17 mouse cellular contexts compared by ENCODE assay signal in the genomic region with DNA sequence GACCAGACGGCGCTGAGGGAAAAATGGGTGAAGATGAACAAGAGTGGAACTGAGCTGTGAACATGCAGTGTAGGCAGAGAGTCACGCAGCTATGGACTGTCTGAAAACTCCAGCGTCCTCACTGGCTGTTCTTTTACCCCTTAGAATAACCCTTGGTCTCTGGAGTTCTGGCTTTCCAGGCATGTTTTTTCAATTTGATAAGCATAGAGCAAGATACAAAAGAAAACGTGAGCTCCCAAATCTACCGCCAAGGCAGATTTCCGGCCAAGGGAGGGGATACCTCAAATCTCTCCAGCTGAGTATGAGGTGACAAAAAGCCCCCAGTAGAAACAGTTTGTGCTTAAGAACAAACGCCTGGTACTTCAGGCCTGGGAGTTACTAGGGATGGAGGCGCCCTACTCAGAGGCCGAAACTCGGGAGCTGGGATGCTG. TPM values are rescaled to one million over a fixed set of nuclear protein-coding genes. Genes with fewer than 3 reads are reported as not detected.
DNase-seq lines count a peak whose midpoint lies in the region; ATAC-seq and TF ChIP-seq lines count a peak whose summit lies in the region.
"Had no signal": no experiment of that assay in that cellular context is flagged by ENCODE, and none has a peak within 500 bp of the region (broad histone marks: within the 10 kb centered on the region; RNA-seq: fewer than 3 reads in every experiment).

No protein-coding gene starts in this region.

- H3K27ac ChIP-seq in cerebellum, adult 2 months (ENCODE audit: insufficient read depth, low read length) = peak overlapping the region; percentile 93
- H3K27ac ChIP-seq in neural tube, embryonic 11.5 days (ENCODE audit: low read depth, low read length) = no peak overlapping the region
- H3K27ac ChIP-seq in neural tube, embryonic 15.5 days (replicated peaks) = no peak overlapping the region
- no peak overlapping the region for H3K27ac ChIP-seq in limb, embryonic 10.5 days
- no peak overlapping the region for H3K27ac ChIP-seq in left cerebral cortex, adult 2 months
- H3K27ac ChIP-seq: gastrocnemius, adult 2 months; liver, embryonic 15.5 days; macrophage had no signal

- H3K9ac ChIP-seq in neural tube, embryonic 11.5 days (ENCODE audit: low read length) = no peak overlapping the region
- no peak overlapping the region for H3K9ac ChIP-seq in neural tube, embryonic 15.5 days (replicated peaks)
- H3K9ac ChIP-seq: liver, embryonic 15.5 days had no signal

- H3K27me3 ChIP-seq in cerebellum, adult 2 months (ENCODE audit: control insufficient read depth, insufficient read depth, low read length) = peaks cover 2% of the 10 kb centered on the region; the same call in 1 of the 2 replicates
- peaks cover 97% of the 10 kb centered on the region for H3K27me3 ChIP-seq in neural tube, embryonic 11.5 days (ENCODE audit: control insufficient read depth, insufficient read depth, low read length)
- H3K27me3 ChIP-seq in neural tube, embryonic 15.5 days (replicated peaks) = peaks cover 80% of the 10 kb centered on the region
- peaks cover 100% of the 10 kb centered on the region for H3K27me3 ChIP-seq in limb, embryonic 10.5 days (ENCODE audit: low read depth, poor library complexity, severe bottlenecking)

- peak in 1 of 2 experiments; percentile 49 for DNase-seq in cerebellum, adult 2 months
- DNase-seq in cerebellum, adult 18-20 months = no peak
- peak; percentile 53 for DNase-seq in neural tube, embryonic 11.5 days (ENCODE audit: low spot score)
- DNase-seq in limb, embryonic 10.5 days (ENCODE audit: low spot score) = peak; percentile 53
- DNase-seq in left cerebral cortex, adult 2 months (ENCODE audit: extremely low spot score in 1 of 2, low spot score in 2 of 2) = no peak
- DNase-seq in layer of hippocampus, adult 9-10 months (ENCODE audit: low spot score) = no peak
- DNase-seq: adrenal gland, postnatal 14 days; gastrocnemius, adult 2 months; heart, postnatal 14 days; kidney, adult 18-20 months; spleen, adult 18-20 months had no signal

- ATAC-seq in neural tube, embryonic 11.5 days (ENCODE audit: insufficient read depth, low FRiP score, low TSS enrichment) = no peak
- no peak for ATAC-seq in neural tube, embryonic 15.5 days (ENCODE audit: low FRiP score)
- ATAC-seq in erythroid progenitor cell, adult 5-6 weeks (replicated peaks; ENCODE audit: low FRiP score, poor library complexity, severe bottlenecking) = no peak

- no peaks in the 10 kb centered on the region for H3K9me3 ChIP-seq in neural tube, embryonic 11.5 days (ENCODE audit: control insufficient read depth, low read length)
- no peaks in the 10 kb centered on the region for H3K9me3 ChIP-seq in neural tube, embryonic 15.5 days (replicated peaks)
- H3K9me3 ChIP-seq in limb, embryonic 10.5 days (replicated peaks) = no peaks in the 10 kb centered on the region
- H3K9me3 ChIP-seq: liver, embryonic 15.5 days had no signal

- no peaks in the 10 kb centered on the region for H3K4me1 ChIP-seq in cerebellum, adult 2 months (ENCODE audit: control insufficient read depth, insufficient read depth, low read length)
- H3K4me1 ChIP-seq in neural tube, embryonic 11.5 days (ENCODE audit: control insufficient read depth, insufficient read depth, low read length) = no peaks in the 10 kb centered on the region
- 0 out of 2 replicates have a peak, but pooled peaks cover 2% of the 10 kb centered on the region for H3K4me1 ChIP-seq in neural tube, embryonic 15.5 days
- peaks cover 29% of the 10 kb centered on the region for H3K4me1 ChIP-seq in limb, embryonic 10.5 days
- H3K4me1 ChIP-seq: liver, embryonic 15.5 days had no signal

- 44% methylated on average over 11 of the region's 11 CpGs for WGBS in cerebellum, adult 2 months
- under 1% methylated on average over 11 of the region's 11 CpGs for WGBS in neural tube, embryonic 11.5 days
- 2% methylated on average over 11 of the region's 11 CpGs for WGBS in neural tube, embryonic 15.5 days
- under 1% methylated on average over 11 of the region's 11 CpGs for WGBS in limb, embryonic 10.5 days

- H3K4me2 ChIP-seq in neural tube, embryonic 11.5 days (ENCODE audit: low read depth) = no peak overlapping the region
- H3K4me2 ChIP-seq in neural tube, embryonic 15.5 days = no peak overlapping the region
- H3K4me2 ChIP-seq: liver, embryonic 15.5 days had no signal

- TF ChIP-seq CTCF in cerebellum, adult 2 months (IDR thresholded peaks at IDR 0.05; ENCODE audit: borderline replicate concordance, insufficient read depth, low read depth, low read length) = no peak
- TF ChIP-seq CTCF in left cerebral cortex, adult 2 months (IDR thresholded peaks at IDR 0.05) = no peak

- TF ChIP-seq POLR2A in cerebellum, adult 2 months (IDR thresholded peaks at IDR 0.05; ENCODE audit: borderline replicate concordance, insufficient read depth, low read length) = no peak

- intact Hi-C loops in left cerebral cortex, adult 2 months (cut with DNase I) = loop anchor here (5.0 to 10.0 kb wide), 2 partner anchors 317 to 399 kb away; partner anchors contain the start of genes Ap5m1 and Exoc5

- H3K4me3 ChIP-seq in cerebellum, adult 2 months (replicated peaks; ENCODE audit: insufficient read depth, low read depth, low read length) = peak overlapping the region; percentile 16
- no peak overlapping the region for H3K4me3 ChIP-seq in neural tube, embryonic 11.5 days (ENCODE audit: low read depth, low read length)
- H3K4me3 ChIP-seq in neural tube, embryonic 15.5 days (replicated peaks) = no peak overlapping the region
- no peak overlapping the region for H3K4me3 ChIP-seq in limb, embryonic 10.5 days
- no peak overlapping the region for H3K4me3 ChIP-seq in left cerebral cortex, adult 2 months
- H3K4me3 ChIP-seq: gastrocnemius, adult 2 months; liver, embryonic 15.5 days; myocyte had no signal

- no peaks in the 10 kb centered on the region for H3K36me3 ChIP-seq in neural tube, embryonic 11.5 days (ENCODE audit: control insufficient read depth, insufficient read depth, low read length)
- H3K36me3 ChIP-seq in neural tube, embryonic 15.5 days = no peaks in the 10 kb centered on the region
- H3K36me3 ChIP-seq in limb, embryonic 10.5 days = no peaks in the 10 kb centered on the region
- H3K36me3 ChIP-seq: liver, embryonic 15.5 days had no signal

RNA-seq across cellular contexts. Expression of gene Otx2, which starts 5.6 kb away (rescaled TPM):
- 9.9 and 13.8 TPM in 2 replicates for polyA plus RNA-seq in cerebellum, adult 2 months (2012; rRNA removed)
- polyA plus RNA-seq in neural tube, embryonic 11.5 days (2014; fragmentation: Nextera tagmentation; extraction: Ambion mirVana) = 0.18 and 0.33 TPM in 2 replicates
- polyA plus RNA-seq in neural tube, embryonic 15.5 days (2015; fragmentation: Nextera tagmentation; extraction: Ambion mirVana) = 0.14 TPM in 1 of 2 replicates, not detected in the other
- polyA plus RNA-seq in limb, embryonic 10.5 days (2016; fragmentation: Nextera tagmentation; extraction: Ambion mirVana) = 0.06 TPM in 1 of 2 replicates, not detected in the other
- under 1 TPM; 0.77 to 0.86 TPM for total RNA-seq in left cerebral cortex, adult 2 months (2021)
- total RNA-seq in erythroid progenitor cell, adult 5-6 weeks (2015; ENCODE audit: low replicate concordance) = not detected in 2 replicates
- total RNA-seq in erythroid progenitor cell, adult 5-6 weeks (2017; ENCODE audit: low replicate concordance) = not detected in 2 replicates
- total RNA-seq: adrenal gland, postnatal 14 days; gastrocnemius, adult 2 months; heart, postnatal 14 days had no signal
- polyA plus RNA-seq: large intestine, adult 2 months; liver, embryonic 15.5 days; macrophage; myocyte had no signal

Comparison
In these comparisons a context has a peak if more than half of its experiments do, and no peak if none do; other contexts are left out.
1. DNase-seq: peak in neural tube, embryonic 11.5 days (single experiment) and limb, embryonic 10.5 days (single experiment); none in cerebellum, adult 18-20 months (0 of 2), left cerebral cortex, adult 2 months (0 of 2) and layer of hippocampus, adult 9-10 months (single experiment).